Mouse (Mus musculus) stomach, postnatal 0 days (tissue): ENCODE measurements around the gene Cse1l.
A peak's percentile ranks its signal among the peaks of the same experiment; 100 is the strongest.

ENCODE experiments used
- CTCF ChIP-seq: IDR thresholded peaks from 2 replicates; pipeline ENCODE4 v1.5.1; 2016; ENCODE audit warnings: antibody characterized with exemption, low read depth, mild to moderate bottlenecking, moderate library complexity
- EP300 ChIP-seq: optimal IDR thresholded peaks from 2 replicates; pipeline ENCODE3; 2016; ENCODE audit warnings: antibody characterized with exemption

- peak; percentile 70 for TF ChIP-seq CTCF
- no peak for TF ChIP-seq EP300
Observed at GRCm38 (mm10) chr2:166945456-166945855, 39.6 kb downstream of the Cse1l start.
